ENCODE assay signal across 8 mouse cellular contexts in genomic region chr17:21272103-21272502, GRCm38 (mm10). TPM values are rescaled to one million over a fixed set of nuclear protein-coding genes. Genes with fewer than 3 reads are reported as not detected.
DNase-seq lines count a peak whose midpoint lies in the region; ATAC-seq and TF ChIP-seq lines count a peak whose summit lies in the region.

No protein-coding gene starts in this region.

- H3K4me2 ChIP-seq in intestine, postnatal 0 days (replicated peaks; ENCODE audit: low read depth), result no peak overlapping the region
- no peak overlapping the region for H3K4me2 ChIP-seq in intestine, embryonic 16.5 days (ENCODE audit: low read depth, low read length)

- 12% methylated on average over 4 of the region's 4 CpGs for WGBS in intestine, postnatal 0 days
- 19% methylated on average over 4 of the region's 4 CpGs for WGBS in intestine, embryonic 16.5 days

- DNase-seq in MEL-GATA-1-ER (ENCODE audit: extremely low read depth, low read depth), result peak; percentile 68
- peak; percentile 69 to 83 for DNase-seq in cerebellum, postnatal 14 days
- DNase-seq in left cerebral cortex, adult 18-20 months (ENCODE audit: low spot score in 2 of 2), result peak; percentile 41 to 71
- DNase-seq in thymus, postnatal 25 days, result peak; percentile 35

- H3K4me3 ChIP-seq in intestine, postnatal 0 days (ENCODE audit: low read depth, low read length), result no peak overlapping the region
- no peak overlapping the region for H3K4me3 ChIP-seq in intestine, embryonic 16.5 days (ENCODE audit: low read length)

- no peak for ATAC-seq in intestine, postnatal 0 days
- ATAC-seq in intestine, embryonic 16.5 days, result no peak
- ATAC-seq in hematopoietic stem cell, adult 5-6 weeks (replicated peaks in 1 of 2; ENCODE audit: insufficient read depth in 1 of 2, low FRiP score in 2 of 2, low TSS enrichment in 1 of 2, low read depth in 1 of 2, poor library complexity in 2 of 2, severe bottlenecking in 2 of 2), result peak; percentile 59 to 76; a peak in 3 of 4 replicates
- ATAC-seq in monocyte, adult 5-6 weeks (replicated peaks; ENCODE audit: insufficient number of reproducible peaks, low FRiP score, low TSS enrichment, poor library complexity, severe bottlenecking), result 0 out of 2 replicates have a peak, but pooled peaks have one; percentile 31

- H3K9ac ChIP-seq in intestine, postnatal 0 days (ENCODE audit: low read depth, low read length), result no peak overlapping the region
- H3K9ac ChIP-seq in intestine, embryonic 16.5 days (ENCODE audit: low read depth, low read length), result no peak overlapping the region

- no peaks in the 10 kb centered on the region for H3K27me3 ChIP-seq in intestine, postnatal 0 days (replicated peaks; ENCODE audit: control insufficient read depth, insufficient read depth, low read length)
- H3K27me3 ChIP-seq in intestine, embryonic 16.5 days (replicated peaks; ENCODE audit: control insufficient read depth, insufficient read depth, low read length), result no peaks in the 10 kb centered on the region

- no peaks in the 10 kb centered on the region for H3K4me1 ChIP-seq in intestine, postnatal 0 days (replicated peaks; ENCODE audit: control insufficient read depth, insufficient read depth, low read length)
- H3K4me1 ChIP-seq in intestine, embryonic 16.5 days (ENCODE audit: control insufficient read depth, insufficient read depth, low read length), result no peaks in the 10 kb centered on the region

- H3K36me3 ChIP-seq in intestine, postnatal 0 days (ENCODE audit: control insufficient read depth, insufficient read depth), result no peaks in the 10 kb centered on the region
- no peaks in the 10 kb centered on the region for H3K36me3 ChIP-seq in intestine, embryonic 16.5 days (ENCODE audit: control insufficient read depth, insufficient read depth, low read length)

- H3K27ac ChIP-seq in intestine, postnatal 0 days (ENCODE audit: low read depth, low read length), result no peak overlapping the region
- no peak overlapping the region for H3K27ac ChIP-seq in intestine, embryonic 16.5 days (ENCODE audit: low read length)

- TF ChIP-seq CTCF in intestine, postnatal 0 days (IDR thresholded peaks at IDR 0.05; ENCODE audit: low read depth), result peak; percentile 69

- H3K9me3 ChIP-seq in intestine, postnatal 0 days (ENCODE audit: control insufficient read depth), result no peaks in the 10 kb centered on the region
- H3K9me3 ChIP-seq in intestine, embryonic 16.5 days (ENCODE audit: control insufficient read depth, low read length), result no peaks in the 10 kb centered on the region

RNA-seq across cellular contexts. Expression of gene Vmn1r236, which starts 10.6 kb away (rescaled TPM):
- not detected in 2 replicates for polyA plus RNA-seq in intestine, postnatal 0 days (2015; fragmentation: Nextera tagmentation; extraction: Ambion mirVana)
- not detected in 2 replicates for polyA plus RNA-seq in intestine, embryonic 16.5 days (2015; fragmentation: Nextera tagmentation; extraction: Ambion mirVana)
- not detected in 2 replicates for total RNA-seq in hematopoietic stem cell, adult 5-6 weeks (2017)
- not detected for total RNA-seq in left cerebral cortex, adult 18-20 months (2021)
- total RNA-seq in monocyte, adult 5-6 weeks (2017), result not detected in 3 replicates

RNA-seq across cellular contexts. Expression of gene Vmn1r235, which starts 15.9 kb away (rescaled TPM):
- polyA plus RNA-seq in intestine, postnatal 0 days (2015; fragmentation: Nextera tagmentation; extraction: Ambion mirVana), result not detected in 2 replicates
- not detected in 2 replicates for polyA plus RNA-seq in intestine, embryonic 16.5 days (2015; fragmentation: Nextera tagmentation; extraction: Ambion mirVana)
- total RNA-seq in hematopoietic stem cell, adult 5-6 weeks (2017), result not detected in 2 replicates
- not detected for total RNA-seq in left cerebral cortex, adult 18-20 months (2021)
- total RNA-seq in monocyte, adult 5-6 weeks (2017), result not detected in 3 replicates

RNA-seq across cellular contexts. Expression of gene Vmn1r237, which starts 39.6 kb away (rescaled TPM):
- not detected in 2 replicates for polyA plus RNA-seq in intestine, postnatal 0 days (2015; fragmentation: Nextera tagmentation; extraction: Ambion mirVana)
- polyA plus RNA-seq in intestine, embryonic 16.5 days (2015; fragmentation: Nextera tagmentation; extraction: Ambion mirVana), result not detected in 2 replicates
- total RNA-seq in hematopoietic stem cell, adult 5-6 weeks (2017), result not detected in 2 replicates
- not detected for total RNA-seq in left cerebral cortex, adult 18-20 months (2021)
- total RNA-seq in monocyte, adult 5-6 weeks (2017), result not detected in 3 replicates

RNA-seq across cellular contexts. Expression of gene Vmn1r234, which starts 46.2 kb away (rescaled TPM):
- polyA plus RNA-seq in intestine, postnatal 0 days (2015; fragmentation: Nextera tagmentation; extraction: Ambion mirVana), result not detected in 2 replicates
- not detected in 2 replicates for polyA plus RNA-seq in intestine, embryonic 16.5 days (2015; fragmentation: Nextera tagmentation; extraction: Ambion mirVana)
- total RNA-seq in hematopoietic stem cell, adult 5-6 weeks (2017), result not detected in 2 replicates
- not detected for total RNA-seq in left cerebral cortex, adult 18-20 months (2021)
- 0.10 TPM in 1 of 3 replicates, not detected in the others for total RNA-seq in monocyte, adult 5-6 weeks (2017)

Comparison
In these comparisons a context has a peak if more than half of its experiments do, and no peak if none do; other contexts are left out.
1. ATAC-seq: peak in hematopoietic stem cell, adult 5-6 weeks (2 of 2) and monocyte, adult 5-6 weeks (single experiment); none in intestine, postnatal 0 days (single experiment) and intestine, embryonic 16.5 days (single experiment).
2. Peak in every context shown above with its lines, with median percentiles within 50 percentile points of each other: DNase-seq.